21 mouse cellular contexts compared by ENCODE assay signal in the genomic region with DNA sequence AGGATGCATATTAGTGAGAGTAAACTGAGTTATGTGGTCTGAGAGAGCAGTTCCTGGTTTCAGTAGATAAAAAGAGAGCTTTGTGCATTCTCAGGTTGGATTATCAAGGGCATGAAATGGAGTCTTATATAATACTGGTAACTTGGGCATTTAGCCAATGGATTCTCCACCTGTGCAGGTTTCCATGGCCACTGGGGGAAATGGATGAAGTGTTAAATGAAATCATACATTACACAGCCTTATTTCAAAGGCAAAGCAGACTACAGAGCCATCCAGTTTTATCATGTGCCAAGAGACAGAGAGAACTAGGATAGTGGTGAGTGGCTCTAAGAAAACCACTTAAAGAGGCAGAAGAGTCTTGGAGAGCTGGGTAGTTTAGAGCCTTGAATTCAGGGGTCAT. TPM values are rescaled to one million over a fixed set of nuclear protein-coding genes. Genes with fewer than 3 reads are reported as not detected.
DNase-seq lines count a peak whose midpoint lies in the region; ATAC-seq and TF ChIP-seq lines count a peak whose summit lies in the region.
"Had no signal": no experiment of that assay in that cellular context is flagged by ENCODE, and none has a peak within 500 bp of the region (broad histone marks: within the 10 kb centered on the region; RNA-seq: fewer than 3 reads in every experiment).

No protein-coding gene starts in this region.

- H3K9ac ChIP-seq in midbrain, postnatal 0 days (replicated peaks; ENCODE audit: low read length, poor library complexity, severe bottlenecking), result no peak overlapping the region
- no peak overlapping the region for H3K9ac ChIP-seq in midbrain, embryonic 13.5 days (replicated peaks)
- H3K9ac ChIP-seq: forebrain, embryonic 13.5 days; hindbrain, embryonic 12.5 days had no signal

- H3K9me3 ChIP-seq in midbrain, postnatal 0 days (ENCODE audit: low read length), result no peaks in the 10 kb centered on the region
- H3K9me3 ChIP-seq in midbrain, embryonic 13.5 days, result 0 out of 2 replicates have a peak, but pooled peaks cover 3% of the 10 kb centered on the region
- H3K9me3 ChIP-seq: embryonic facial prominence, embryonic 10.5 days; forebrain, embryonic 13.5 days; heart, embryonic 10.5 days; hindbrain, embryonic 12.5 days had no signal

- peak; percentile 74 for ATAC-seq in cerebellum, adult (ENCODE audit: insufficient number of reproducible peaks, low FRiP score, low TSS enrichment)
- no peak for ATAC-seq in midbrain, postnatal 0 days (ENCODE audit: low FRiP score)
- ATAC-seq in midbrain, embryonic 13.5 days, result no peak
- no peak for ATAC-seq in inflammation-experienced regulatory T-cells, adult 6 months
- ATAC-seq: CD4-positive, CD25-positive, alpha-beta regulatory T cell, adult 4 months had no signal

- H3K27ac ChIP-seq in midbrain, postnatal 0 days (ENCODE audit: low read depth, low read length), result no peak overlapping the region
- H3K27ac ChIP-seq in midbrain, embryonic 13.5 days, result no peak overlapping the region
- H3K27ac ChIP-seq: embryonic facial prominence, embryonic 10.5 days; forebrain, embryonic 13.5 days; heart, embryonic 10.5 days; hindbrain, embryonic 12.5 days had no signal

- 0 out of 2 replicates have a peak, but pooled peaks cover 2% of the 10 kb centered on the region for H3K4me1 ChIP-seq in midbrain, postnatal 0 days (ENCODE audit: insufficient read depth, low read length)
- peaks cover 7% of the 10 kb centered on the region for H3K4me1 ChIP-seq in midbrain, embryonic 13.5 days (replicated peaks)
- H3K4me1 ChIP-seq: embryonic facial prominence, embryonic 10.5 days; heart, embryonic 10.5 days; hindbrain, embryonic 12.5 days had no signal

- no peak overlapping the region for H3K4me3 ChIP-seq in midbrain, postnatal 0 days (ENCODE audit: low read depth, low read length)
- H3K4me3 ChIP-seq in midbrain, embryonic 13.5 days (replicated peaks), result no peak overlapping the region
- H3K4me3 ChIP-seq: embryonic facial prominence, embryonic 10.5 days; forebrain, embryonic 13.5 days; heart, embryonic 10.5 days; hindbrain, embryonic 12.5 days had no signal

- no peaks in the 10 kb centered on the region for H3K27me3 ChIP-seq in midbrain, postnatal 0 days (ENCODE audit: insufficient read depth, low read length)
- no peaks in the 10 kb centered on the region for H3K27me3 ChIP-seq in midbrain, embryonic 13.5 days
- H3K27me3 ChIP-seq: forebrain, embryonic 13.5 days; hindbrain, embryonic 12.5 days had no signal

- H3K4me2 ChIP-seq in midbrain, postnatal 0 days (ENCODE audit: low read depth, low read length, poor library complexity, severe bottlenecking), result no peak overlapping the region
- H3K4me2 ChIP-seq in midbrain, embryonic 13.5 days (replicated peaks), result no peak overlapping the region
- H3K4me2 ChIP-seq: forebrain, embryonic 13.5 days; hindbrain, embryonic 12.5 days had no signal

- no peak for TF ChIP-seq CTCF in midbrain, postnatal 0 days (IDR thresholded peaks at IDR 0.05)

- DNase-seq in cerebellum, adult 11 months, result no peak
- peak; percentile 21 for DNase-seq in midbrain, postnatal 0 days (ENCODE audit: low spot score)
- DNase-seq in cerebellum, postnatal 10 days, result peak; percentile 25 to 76
- no peak for DNase-seq in left cerebral cortex, adult 8-10 months (ENCODE audit: low spot score in 2 of 2)
- DNase-seq in ovary, postnatal 10 days (ENCODE audit: low spot score), result no peak
- DNase-seq: adrenal gland, postnatal 10 days; B cell, adult 2 months; gastrocnemius, postnatal 10 days; heart, adult 18-20 months; heart, postnatal 10 days; heart, postnatal 4 days; kidney, adult 11 months had no signal

- H3K36me3 ChIP-seq in midbrain, postnatal 0 days (ENCODE audit: insufficient read depth, low read length), result no peaks in the 10 kb centered on the region
- H3K36me3 ChIP-seq in midbrain, embryonic 13.5 days, result no peaks in the 10 kb centered on the region
- H3K36me3 ChIP-seq: embryonic facial prominence, embryonic 10.5 days; G1E; heart, embryonic 10.5 days; hindbrain, embryonic 12.5 days had no signal

RNA-seq across cellular contexts. Expression of a gene that starts 18.5 kb away (rescaled TPM):
- total RNA-seq in midbrain, postnatal 0 days (2014; rRNA removed), result 177 and 178 TPM in 2 replicates
- 82.5 and 89.0 TPM in 2 replicates for polyA plus RNA-seq in midbrain, postnatal 0 days (2015; fragmentation: Nextera tagmentation; extraction: Ambion mirVana)
- polyA plus RNA-seq in midbrain, embryonic 13.5 days (2015; fragmentation: Nextera tagmentation; extraction: Ambion mirVana), result 54.2 and 55.6 TPM in 2 replicates
- 100 to 1,000 TPM; 232 to 241 (median 238) TPM for total RNA-seq in left cerebral cortex, adult 8-10 months (2022)
- under 1 TPM in 1 of 3 experiments, not detected in 2; 0.27 TPM for polyA plus RNA-seq in inflammation-experienced regulatory T-cells, adult 6 months (2017; shearing (Covaris generic))
- polyA plus RNA-seq: G1E had no signal

Comparison
In these comparisons a context has a peak if more than half of its experiments do, and no peak if none do; other contexts are left out.
1. DNase-seq: peak in midbrain, postnatal 0 days (single experiment) and cerebellum, postnatal 10 days (2 of 2); none in cerebellum, adult 11 months (single experiment), left cerebral cortex, adult 8-10 months (0 of 2) and ovary, postnatal 10 days (single experiment).
2. RNA of a gene that starts 18.5 kb away (polyA plus RNA-seq): 82.5 to 89.0 TPM in midbrain, postnatal 0 days and 54.2 to 55.6 TPM in midbrain, embryonic 13.5 days; 0.27 TPM in inflammation-experienced regulatory T-cells, adult 6 months; every median in the first group is over 10 times any median in the second.